Comparison of ENCODE assay signal across 8 mouse cellular contexts in genomic region chr3:88455588-88456264, GRCm38 (mm10). TPM values are rescaled to one million over a fixed set of nuclear protein-coding genes. Genes with fewer than 3 reads are reported as not detected.
DNase-seq lines count a peak whose midpoint lies in the region; ATAC-seq and TF ChIP-seq lines count a peak whose summit lies in the region.

No protein-coding gene starts in this region.

- H3K4me2 ChIP-seq in forebrain, embryonic 15.5 days (replicated peaks), result no peak overlapping the region
- peak overlapping the region; percentile 23 for H3K4me2 ChIP-seq in kidney, embryonic 16.5 days (replicated peaks; ENCODE audit: low read depth, low read length)

- H3K27me3 ChIP-seq in forebrain, embryonic 10.5 days (ENCODE audit: poor library complexity, severe bottlenecking), result peaks cover 75% of the 10 kb centered on the region
- H3K27me3 ChIP-seq in forebrain, embryonic 15.5 days, result no peaks in the 10 kb centered on the region
- H3K27me3 ChIP-seq in G1E (ENCODE audit: insufficient read depth, low read length), result peaks cover 81% of the 10 kb centered on the region
- H3K27me3 ChIP-seq in kidney, embryonic 16.5 days (ENCODE audit: insufficient read depth, low read length), result 0 out of 2 replicates have a peak, but pooled peaks cover 16% of the 10 kb centered on the region

- TF ChIP-seq CTCF in G1E (IDR thresholded peaks at IDR 0.05; ENCODE audit: low read depth, low read length), result no peak

- H3K9me3 ChIP-seq in forebrain, embryonic 10.5 days, result no peaks in the 10 kb centered on the region
- no peaks in the 10 kb centered on the region for H3K9me3 ChIP-seq in forebrain, embryonic 15.5 days
- no peaks in the 10 kb centered on the region for H3K9me3 ChIP-seq in G1E (replicated peaks)
- no peaks in the 10 kb centered on the region for H3K9me3 ChIP-seq in kidney, embryonic 16.5 days (ENCODE audit: low read length)

- no peak overlapping the region for H3K9ac ChIP-seq in forebrain, embryonic 15.5 days (replicated peaks)
- H3K9ac ChIP-seq in kidney, embryonic 16.5 days (replicated peaks; ENCODE audit: low read length), result peak overlapping the region; percentile 48; the same call in 1 of the 2 replicates

- no peak overlapping the region for H3K4me3 ChIP-seq in forebrain, embryonic 10.5 days
- H3K4me3 ChIP-seq in forebrain, embryonic 15.5 days, result no peak overlapping the region
- peak overlapping the region; percentile 49; the same call in 1 of the 2 replicates for H3K4me3 ChIP-seq in G1E (ENCODE audit: low read depth, low read length)
- peak overlapping the region; percentile 10; the same call in 1 of the 2 replicates for H3K4me3 ChIP-seq in kidney, embryonic 16.5 days (ENCODE audit: low read length)

- 81% methylated on average over 18 of the region's 18 CpGs for WGBS in forebrain, embryonic 10.5 days
- 81% methylated on average over 18 of the region's 18 CpGs for WGBS in forebrain, embryonic 15.5 days
- 65% methylated on average over 18 of the region's 18 CpGs for WGBS in kidney, embryonic 16.5 days

- no peak for ATAC-seq in forebrain, embryonic 15.5 days (replicated peaks)
- ATAC-seq in G1E (ENCODE audit: extremely low read depth, insufficient number of reproducible peaks, low FRiP score, poor library complexity, severe bottlenecking), result no peak
- ATAC-seq in kidney, embryonic 16.5 days (ENCODE audit: low FRiP score, low TSS enrichment), result peak; percentile 50

- 0 out of 2 replicates have a peak overlapping the region, but pooled peaks have one; percentile 20 for H3K27ac ChIP-seq in forebrain, embryonic 10.5 days
- H3K27ac ChIP-seq in forebrain, embryonic 15.5 days (replicated peaks), result no peak overlapping the region
- peak overlapping the region; percentile 85 for H3K27ac ChIP-seq in kidney, embryonic 16.5 days (ENCODE audit: low read length)

- no peak for DNase-seq in forebrain, embryonic 10.5 days (ENCODE audit: extremely low spot score, low spot score)
- peak; percentile 37 for DNase-seq in G1E (ENCODE audit: low spot score)
- DNase-seq in lung, postnatal 36 days, result peak; percentile 86
- no peak for DNase-seq in cerebellum, adult 9-11 months
- no peak for DNase-seq in right cerebral cortex, postnatal 36 days (ENCODE audit: low spot score in 2 of 2)
- no peak for DNase-seq in heart, adult 8-10 months (ENCODE audit: low spot score)

- peaks cover 53% of the 10 kb centered on the region for H3K4me1 ChIP-seq in forebrain, embryonic 10.5 days
- H3K4me1 ChIP-seq in forebrain, embryonic 15.5 days, result peaks cover 29% of the 10 kb centered on the region
- H3K4me1 ChIP-seq in G1E (ENCODE audit: insufficient read depth, low read depth, low read length), result peaks cover 56% of the 10 kb centered on the region
- peaks cover 28% of the 10 kb centered on the region for H3K4me1 ChIP-seq in kidney, embryonic 16.5 days (ENCODE audit: insufficient read depth, low read length)

- H3K36me3 ChIP-seq in forebrain, embryonic 10.5 days (replicated peaks), result no peaks in the 10 kb centered on the region
- H3K36me3 ChIP-seq in forebrain, embryonic 15.5 days, result no peaks in the 10 kb centered on the region
- H3K36me3 ChIP-seq in G1E (replicated peaks), result no peaks in the 10 kb centered on the region
- no peaks in the 10 kb centered on the region for H3K36me3 ChIP-seq in kidney, embryonic 16.5 days (ENCODE audit: insufficient read depth, low read length)

RNA-seq across cellular contexts. Expression of gene Sema4a, which starts 5.3 kb away (rescaled TPM):
- polyA plus RNA-seq in forebrain, embryonic 10.5 days (2016; fragmentation: Nextera tagmentation; extraction: Ambion mirVana), result 5.9 and 6.7 TPM in 2 replicates
- polyA plus RNA-seq in forebrain, embryonic 15.5 days (2015; fragmentation: Nextera tagmentation; extraction: Ambion mirVana), result 16.3 and 17.7 TPM in 2 replicates
- total RNA-seq in G1E (2014; fragmentation: Nextera tagmentation) (1.1 TPM in 1 of 2 replicates, not detected in the other), G1E (2017) (0.23 and 0.66 TPM in 2 replicates)
- 1.3 and 1.7 TPM in 2 replicates for polyA plus RNA-seq in G1E (2012)
- 19.6 and 25.3 TPM in 2 replicates for polyA plus RNA-seq in kidney, embryonic 16.5 days (2015; fragmentation: Nextera tagmentation; extraction: Ambion mirVana)
- 1 to 10 TPM; 2.6 to 4.7 (median 3.8) TPM for total RNA-seq in heart, adult 8-10 months (2022)

RNA-seq across cellular contexts. Expression of gene Slc25a44, which starts 30.8 kb away (rescaled TPM):
- polyA plus RNA-seq in forebrain, embryonic 10.5 days (2016; fragmentation: Nextera tagmentation; extraction: Ambion mirVana), result 17.9 and 20.0 TPM in 2 replicates
- polyA plus RNA-seq in forebrain, embryonic 15.5 days (2015; fragmentation: Nextera tagmentation; extraction: Ambion mirVana), result 31.3 and 33.2 TPM in 2 replicates
- 62.0 and 62.3 TPM in 2 replicates for total RNA-seq in G1E (2014; fragmentation: Nextera tagmentation)
- total RNA-seq in G1E (2017), result 50.3 and 50.9 TPM in 2 replicates
- polyA plus RNA-seq in G1E (2012), result 17.4 and 23.0 TPM in 2 replicates
- 21.7 and 22.2 TPM in 2 replicates for polyA plus RNA-seq in kidney, embryonic 16.5 days (2015; fragmentation: Nextera tagmentation; extraction: Ambion mirVana)
- total RNA-seq in heart, adult 8-10 months (2022), result 10 to 100 TPM; 13.1 to 14.7 (median 14.1) TPM

RNA-seq across cellular contexts. Expression of gene Pmf1, which starts 45.6 kb away (rescaled TPM):
- polyA plus RNA-seq in forebrain, embryonic 10.5 days (2016; fragmentation: Nextera tagmentation; extraction: Ambion mirVana), result 177 and 181 TPM in 2 replicates
- polyA plus RNA-seq in forebrain, embryonic 15.5 days (2015; fragmentation: Nextera tagmentation; extraction: Ambion mirVana), result 55.1 and 64.8 TPM in 2 replicates
- total RNA-seq in G1E (2014; fragmentation: Nextera tagmentation) (273 and 301 TPM in 2 replicates), G1E (2017) (110 and 117 TPM in 2 replicates)
- 254 and 283 TPM in 2 replicates for polyA plus RNA-seq in G1E (2012)
- polyA plus RNA-seq in kidney, embryonic 16.5 days (2015; fragmentation: Nextera tagmentation; extraction: Ambion mirVana), result 144 and 152 TPM in 2 replicates
- total RNA-seq in heart, adult 8-10 months (2022), result 10 to 100 TPM; 16.2 to 19.9 (median 16.7) TPM

RNA-seq across cellular contexts. Expression of gene Lmna, which starts 54.0 kb away (rescaled TPM):
- 11.6 and 11.8 TPM in 2 replicates for polyA plus RNA-seq in forebrain, embryonic 10.5 days (2016; fragmentation: Nextera tagmentation; extraction: Ambion mirVana)
- 23.4 and 27.5 TPM in 2 replicates for polyA plus RNA-seq in forebrain, embryonic 15.5 days (2015; fragmentation: Nextera tagmentation; extraction: Ambion mirVana)
- 69.3 and 72.1 TPM in 2 replicates for total RNA-seq in G1E (2014; fragmentation: Nextera tagmentation)
- total RNA-seq in G1E (2017), result 96.4 and 98.2 TPM in 2 replicates
- 336 and 381 TPM in 2 replicates for polyA plus RNA-seq in G1E (2012)
- 89.9 and 100 TPM in 2 replicates for polyA plus RNA-seq in kidney, embryonic 16.5 days (2015; fragmentation: Nextera tagmentation; extraction: Ambion mirVana)
- 100 to 1,000 TPM; 112 to 127 (median 118) TPM for total RNA-seq in heart, adult 8-10 months (2022)

Comparison
In these comparisons a context has a peak if more than half of its experiments do, and no peak if none do; other contexts are left out.
1. DNase-seq: peak in G1E (single experiment) and lung, postnatal 36 days (single experiment); none in forebrain, embryonic 10.5 days (single experiment), cerebellum, adult 9-11 months (single experiment), right cerebral cortex, postnatal 36 days (0 of 2) and heart, adult 8-10 months (single experiment).
2. H3K4me3 ChIP-seq: peak in G1E (single experiment) and kidney, embryonic 16.5 days (single experiment); none in forebrain, embryonic 10.5 days (single experiment) and forebrain, embryonic 15.5 days (single experiment).